Mouse (Mus musculus) spleen, adult 2 months (tissue): ENCODE measurements around the gene Wbp4. TPM values are rescaled to one million over a fixed set of nuclear protein-coding genes. Genes with fewer than 3 reads are reported as not detected.
"Not testable (repeated sequence)": the region's sequence is repeated elsewhere in the genome, so short reads cannot be mapped to it uniquely, and the experiment has no call there.

Experiments used
- DNase-seq, 2 experiments: peaks; one replicate each; pipeline versions ENCODE4 v3.0.0 to v3.0.0-alpha.2; 2012 to 2021; ENCODE audit warnings: low spot score in 2 of 2, low read depth in 1 of 2
- H3K27ac ChIP-seq: fragments of 200-500 bp; 2 replicates; pipeline ENCODE4 v1.5.1; 2012; ENCODE audit warnings: low read length, inconsistent platforms; ENCODE audit not compliant: insufficient read depth
- H3K27me3 ChIP-seq: fragments of 200-500 bp; 2 replicates; pipeline ENCODE4 v1.6.1; 2012; ENCODE audit warnings: mild to moderate bottlenecking, moderate library complexity, low read length, inconsistent platforms; ENCODE audit not compliant: control insufficient read depth, insufficient read depth
- H3K36me3 ChIP-seq: fragments of 200-500 bp; 2 replicates; pipeline ENCODE4 v1.6.1; 2012; ENCODE audit warnings: mild to moderate bottlenecking, low read length, inconsistent platforms; ENCODE audit not compliant: control insufficient read depth, insufficient read depth
- H3K4me1 ChIP-seq: fragments of 200-500 bp; 2 replicates; pipeline ENCODE4 v1.6.1; 2011; ENCODE audit warnings: inconsistent platforms; ENCODE audit not compliant: control insufficient read depth, insufficient read depth, insufficient read length
- H3K4me3 ChIP-seq: fragments of 200-500 bp; 2 replicates; pipeline ENCODE4 v1.5.1; 2011; ENCODE audit warnings: mild to moderate bottlenecking, inconsistent platforms; ENCODE audit not compliant: insufficient read depth, insufficient read length; ENCODE audit errors: extremely low read depth
- CTCF ChIP-seq: fragments of 200-500 bp; IDR thresholded peaks from 2 replicates; pipeline ENCODE4 v1.5.1; 2011; ENCODE audit warnings: mild to moderate bottlenecking, inconsistent platforms; ENCODE audit not compliant: insufficient read depth, insufficient read length, insufficient replicate concordance; ENCODE audit errors: extremely low read depth
- POLR2A ChIP-seq: fragments of 200-500 bp; IDR thresholded peaks from 2 replicates; pipeline ENCODE4 v1.6.1; 2011; ENCODE audit warnings: low read depth, low read length, inconsistent platforms
- WGBS: fragments of 180-500 bp; shearing (Covaris S2); methylation state at CpG from one replicate; pipeline ENCODE4 v1.1.7; 2018; 5-methylcytosine and 5-hydroxymethylcytosine counted together
- polyA plus RNA-seq: library from polyadenylated mRNA; depleted of rRNA; stranded (reverse); fragments of >200 nt; gene quantifications from 2 replicates; pipeline ENCODE4 v1.2.3, GENCODE M21; 2012

The Wbp4 gene
- polyA plus RNA-seq, 1 experiment, result 2.6 TPM

DNA sequence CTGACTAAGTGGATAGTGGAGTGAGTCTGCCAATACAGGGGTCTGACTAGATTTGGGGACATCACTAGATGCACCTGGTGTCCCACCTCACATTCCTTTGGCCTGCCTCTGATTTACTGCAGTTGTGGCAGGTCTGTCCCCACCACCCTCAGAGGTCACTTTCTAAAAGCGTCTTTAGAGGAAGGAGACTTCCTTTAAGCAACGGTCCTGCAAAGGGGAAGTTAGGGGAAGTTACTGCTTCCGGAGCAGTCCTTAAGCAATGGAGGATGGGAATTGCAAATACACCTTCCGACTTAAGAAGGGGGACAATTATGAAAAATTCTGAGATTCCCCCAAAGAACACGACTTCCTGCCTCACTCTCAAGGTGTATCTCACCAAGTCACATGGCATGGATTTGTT is 39.9 kb downstream of the Wbp4 start:
- Histone ChIP-seq H3K27me3 (no peaks in the 10 kb centered on the region), H3K4me3 (no peak overlapping the region), H3K27ac (no peak overlapping the region), H3K4me1 (peaks cover 5% of the 10 kb centered on the region; the same call in 1 of the 2 replicates), H3K36me3 (no peaks in the 10 kb centered on the region)
- DNase-seq, result no peak
- WGBS, result 19% methylated on average over 5 of the region's 5 CpGs
- TF ChIP-seq POLR2A (no peak), CTCF (no peak)

DNA sequence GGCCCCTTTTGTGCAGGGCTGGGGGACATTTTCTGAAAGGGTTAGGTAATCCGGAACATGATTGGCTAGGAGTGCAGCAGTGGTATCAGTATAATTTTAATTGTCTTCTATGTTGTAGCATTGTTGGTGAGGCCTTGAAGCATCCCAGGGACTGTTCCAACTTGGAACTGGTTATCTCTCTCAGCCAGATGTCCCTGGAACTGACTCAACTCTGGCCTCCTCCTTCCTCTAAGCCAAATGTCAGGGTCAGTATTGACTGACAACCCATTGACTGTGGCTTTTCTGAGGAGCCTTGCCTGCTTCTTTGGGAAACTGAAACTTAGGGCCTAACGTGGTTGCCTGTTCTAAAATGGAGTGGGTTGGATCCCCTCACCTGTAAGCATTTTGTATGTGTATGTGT is 40.7 kb downstream of the Wbp4 start:
- H3K36me3 ChIP-seq, result no peaks in the 10 kb centered on the region
- DNase-seq, result no peak
- H3K27ac ChIP-seq, result no peak overlapping the region
- no peaks in the 10 kb centered on the region for H3K27me3 ChIP-seq
- 75% methylated on average over 2 of the region's 2 CpGs for WGBS
- no peak for TF ChIP-seq CTCF
- TF ChIP-seq POLR2A, result no peak
- H3K4me1 ChIP-seq, result peaks cover 5% of the 10 kb centered on the region; the same call in 1 of the 2 replicates
- no peak overlapping the region for H3K4me3 ChIP-seq

DNA sequence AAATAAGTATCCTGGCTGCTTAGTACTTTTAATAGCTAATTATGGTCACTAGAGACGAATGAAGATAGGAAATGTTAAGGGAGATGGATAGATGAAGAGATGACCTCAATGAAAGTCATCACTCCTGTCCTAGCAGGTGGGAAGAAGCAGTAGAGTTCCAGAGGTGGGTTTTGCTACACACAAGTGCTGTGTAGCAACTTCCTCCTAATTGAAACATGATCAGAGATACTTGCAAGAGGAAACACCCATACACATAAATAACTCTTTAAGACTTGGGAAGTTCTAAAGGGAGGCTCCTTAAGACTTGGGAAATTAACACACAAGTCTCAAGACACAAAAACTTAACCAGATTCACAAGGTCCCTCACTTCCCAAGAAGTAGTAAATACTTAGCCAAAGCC is 47.3 kb downstream of the Wbp4 start:
- 84% methylated on average over 1 of the region's 1 CpGs for WGBS
- no peak for DNase-seq
- no peaks in the 10 kb centered on the region for H3K27me3 ChIP-seq
- no peaks in the 10 kb centered on the region for H3K36me3 ChIP-seq
- no peak overlapping the region for H3K27ac ChIP-seq
- no peak overlapping the region for H3K4me3 ChIP-seq
- no peak for TF ChIP-seq CTCF
- no peak for TF ChIP-seq POLR2A
- H3K4me1 ChIP-seq, result no peaks in the 10 kb centered on the region; the same call in none of the 2 replicates

DNA sequence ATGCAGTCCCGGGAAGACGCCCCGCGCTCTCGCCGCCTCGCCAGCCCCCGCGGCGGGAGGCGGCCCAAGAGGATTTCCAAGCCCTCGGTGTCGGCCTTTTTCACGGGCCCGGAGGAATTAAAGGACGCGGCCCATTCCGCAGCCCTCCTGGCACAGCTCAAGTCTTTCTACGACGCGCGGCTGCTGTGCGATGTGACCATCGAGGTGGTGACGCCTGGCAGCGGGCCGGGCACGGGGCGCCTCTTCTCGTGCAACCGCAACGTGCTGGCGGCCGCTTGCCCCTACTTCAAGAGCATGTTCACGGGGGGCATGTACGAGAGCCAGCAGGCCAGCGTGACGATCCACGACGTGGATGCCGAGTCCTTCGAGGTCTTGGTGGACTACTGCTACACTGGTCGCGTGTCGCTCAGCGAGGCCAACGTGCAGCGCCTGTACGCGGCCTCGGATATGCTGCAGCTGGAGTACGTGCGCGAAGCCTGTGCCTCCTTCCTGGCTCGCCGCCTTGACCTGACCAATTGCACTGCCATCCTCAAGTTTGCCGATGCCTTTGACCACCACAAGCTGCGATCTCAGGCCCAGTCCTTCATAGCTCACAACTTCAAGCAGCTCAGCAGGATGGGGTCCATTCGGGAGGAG is 54.5 kb downstream of the Wbp4 start:
- Histone ChIP-seq H3K27ac (peak overlapping the region; percentile 79), H3K4me3 (peak overlapping the region; percentile 62; the same call in 1 of the 2 replicates)
- DNase-seq, result not testable (repeated sequence)

DNA sequence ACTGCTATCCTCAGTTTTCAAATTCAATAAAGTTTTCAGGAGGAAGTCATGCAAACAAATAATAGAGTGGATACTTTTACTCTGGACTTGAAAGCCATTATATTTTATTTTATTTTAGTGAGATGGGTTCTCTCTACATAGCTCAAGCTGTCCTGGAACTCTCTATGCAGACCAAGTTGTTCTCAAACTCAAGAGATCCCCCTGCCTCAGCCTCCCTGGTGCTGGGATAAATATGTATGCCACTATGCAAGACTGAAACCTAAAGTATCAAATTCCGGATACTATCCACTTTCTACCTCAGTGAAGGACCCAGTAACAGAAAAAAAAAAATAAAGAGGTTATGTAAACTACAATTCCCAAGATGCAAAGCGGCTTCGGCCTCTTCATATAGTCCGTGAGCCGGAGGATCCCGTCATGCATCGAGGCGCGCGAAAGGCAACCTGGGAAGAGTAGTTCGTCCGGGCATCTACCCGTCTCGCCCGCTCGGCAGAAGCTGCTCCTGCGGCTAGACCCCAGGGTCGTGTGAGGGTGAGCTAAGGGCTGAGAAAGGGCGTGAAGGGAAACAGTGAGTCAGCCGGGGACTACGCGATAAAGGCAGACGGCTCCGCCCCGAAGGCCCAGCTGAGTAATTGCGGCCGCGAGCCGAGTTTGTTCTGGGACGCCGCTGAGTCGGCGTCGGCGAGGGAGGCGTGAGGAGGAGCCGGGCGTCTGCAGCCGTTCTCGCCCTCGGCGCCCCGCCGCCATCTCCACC is 55.2 kb downstream of the Wbp4 start, which contains the start of gene Kbtbd7:
Gene Kbtbd7 (plus strand): TSS at position 533 of the 751 bp plus-strand sequence.
- Histone ChIP-seq H3K27ac (peak within 1 kb of the TSS; percentile 79), H3K4me1 (peaks cover 7% of the 10 kb centered on the region), H3K27me3 (no peaks in the 10 kb centered on the region), H3K4me3 (peak within 1 kb of the TSS; percentile 62), H3K36me3 (no peaks in the 10 kb centered on the region)
- under 1% methylated on average over 44 of the region's 44 CpGs for WGBS
- no peak for TF ChIP-seq CTCF
- peak; percentile 63 for TF ChIP-seq POLR2A
- peak; percentile 92 to 95 for DNase-seq

More for the DNA sequence above, 54.5 kb downstream of the Wbp4 start:
- not testable (repeated sequence) for H3K27me3 ChIP-seq, H3K4me1 ChIP-seq, H3K36me3 ChIP-seq
- WGBS, result 55% methylated on average over 18 of the region's 59 CpGs

DNA sequence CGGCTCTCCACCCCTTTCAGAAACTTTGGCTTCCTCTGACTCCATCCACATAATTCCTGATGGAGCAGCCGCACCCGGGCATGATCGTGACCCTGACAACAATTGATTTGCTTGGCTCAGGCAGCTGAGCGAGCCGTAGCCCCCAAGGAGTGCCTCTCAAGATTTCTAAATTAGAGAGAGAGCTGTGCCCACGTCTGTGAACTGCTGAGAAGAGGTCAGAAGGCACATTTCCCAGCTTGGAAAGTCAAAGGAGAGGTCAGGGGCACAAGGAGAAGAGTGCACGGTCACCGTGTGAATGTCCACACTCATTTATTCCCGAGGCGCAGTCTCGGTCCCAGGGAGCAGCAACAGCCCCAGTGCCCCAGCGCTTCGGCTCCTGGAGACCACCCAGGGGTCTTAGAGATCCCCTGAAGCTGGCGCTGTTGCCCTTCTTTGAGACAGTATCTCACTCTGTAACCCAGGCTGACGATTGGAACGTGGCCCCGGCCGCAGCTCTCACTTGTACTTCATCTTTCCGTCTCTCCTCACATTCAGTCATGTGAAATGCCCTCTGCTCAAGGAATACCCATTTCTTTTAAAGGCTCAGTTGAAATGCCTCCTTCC is 61.1 kb downstream of the Wbp4 start:
- no peaks in the 10 kb centered on the region for H3K36me3 ChIP-seq
- WGBS, result 92% methylated on average over 20 of the region's 20 CpGs

More for the DNA sequence above, 61.1 kb downstream of the Wbp4 start:
- H3K4me3 ChIP-seq, result no peak overlapping the region
- H3K27me3 ChIP-seq, result no peaks in the 10 kb centered on the region
- TF ChIP-seq CTCF, result no peak
- TF ChIP-seq POLR2A, result no peak
- H3K4me1 ChIP-seq, result peaks cover 4% of the 10 kb centered on the region; the same call in 1 of the 2 replicates
- no peak for DNase-seq
- H3K27ac ChIP-seq, result no peak overlapping the region
